ENCODE assay signal across 8 mouse cellular contexts in the genomic region with DNA sequence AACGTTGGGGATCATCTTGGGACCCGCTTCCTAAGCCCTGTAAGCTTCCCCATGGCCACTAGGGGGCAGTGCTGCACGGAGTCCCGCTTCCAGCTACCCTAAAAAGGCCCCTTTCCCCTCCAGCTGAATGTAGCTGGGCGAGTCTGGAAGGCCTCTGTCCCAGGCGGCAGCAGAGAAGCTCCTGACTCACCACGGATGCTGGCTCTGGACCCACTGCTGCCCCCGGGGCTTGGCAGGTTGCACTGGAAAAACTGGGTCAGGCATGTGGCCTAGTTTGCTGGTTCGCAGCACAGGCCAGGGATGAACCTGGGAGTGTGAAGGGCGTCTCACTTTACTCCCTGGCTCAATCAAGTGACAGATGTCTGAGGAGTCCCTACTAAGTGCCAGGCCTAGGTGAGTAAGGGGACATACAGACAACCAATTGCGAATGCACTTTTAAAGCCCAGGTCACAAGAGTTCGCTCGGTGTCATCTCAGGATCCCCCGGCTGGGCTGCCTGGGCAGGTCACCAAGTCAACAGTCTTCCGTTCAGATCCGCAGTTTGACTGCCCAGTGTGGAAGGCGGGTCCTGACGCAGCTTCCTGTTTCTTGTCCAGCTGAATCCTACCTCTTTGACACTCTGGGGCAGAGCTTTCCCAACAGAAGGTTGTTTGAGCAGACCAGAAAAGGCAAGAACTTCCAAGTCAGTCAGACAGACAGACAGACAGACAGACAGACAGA. TPM values are rescaled to one million over a fixed set of nuclear protein-coding genes. Genes with fewer than 3 reads are reported as not detected.
DNase-seq lines count a peak whose midpoint lies in the region; ATAC-seq lines count a peak whose summit lies in the region.

No protein-coding gene starts in this region.

- peak overlapping the region; percentile 56 for H3K27ac ChIP-seq in heart, embryonic 12.5 days (ENCODE audit: poor library complexity, severe bottlenecking)
- no peak overlapping the region for H3K27ac ChIP-seq in liver, embryonic 13.5 days
- H3K27ac ChIP-seq in stomach, embryonic 14.5 days (ENCODE audit: low read length) = peak overlapping the region; percentile 46; the same call in 1 of the 2 replicates

- H3K4me3 ChIP-seq in heart, embryonic 12.5 days = no peak overlapping the region
- no peak overlapping the region for H3K4me3 ChIP-seq in liver, embryonic 13.5 days (replicated peaks)
- H3K4me3 ChIP-seq in stomach, embryonic 14.5 days (ENCODE audit: low read depth, low read length) = no peak overlapping the region

- no peaks in the 10 kb centered on the region for H3K9me3 ChIP-seq in heart, embryonic 12.5 days (replicated peaks)
- no peaks in the 10 kb centered on the region for H3K9me3 ChIP-seq in liver, embryonic 13.5 days (replicated peaks)
- H3K9me3 ChIP-seq in stomach, embryonic 14.5 days (ENCODE audit: control insufficient read depth, low read depth, low read length) = no peaks in the 10 kb centered on the region

- peak; percentile 75 for ATAC-seq in erythroblast, adult 5-6 weeks (replicated peaks; ENCODE audit: low FRiP score, poor library complexity, severe bottlenecking)
- peak; percentile 74 for ATAC-seq in heart, embryonic 12.5 days (ENCODE audit: insufficient number of reproducible peaks, low FRiP score)
- ATAC-seq in liver, embryonic 13.5 days (ENCODE audit: low read depth) = peak; percentile 51; the same call in 1 of the 2 replicates
- peak; percentile 83 for ATAC-seq in stomach, embryonic 14.5 days (ENCODE audit: insufficient number of reproducible peaks, insufficient read depth, low FRiP score, low read depth)

- WGBS in heart, embryonic 12.5 days = 34% methylated on average over 18 of the region's 18 CpGs
- 21% methylated on average over 18 of the region's 18 CpGs for WGBS in liver, embryonic 13.5 days (ENCODE audit: insufficient replicate concordance)
- 29% methylated on average over 18 of the region's 18 CpGs for WGBS in stomach, embryonic 14.5 days

- H3K4me2 ChIP-seq in heart, embryonic 12.5 days = peak overlapping the region; percentile 6; the same call in 1 of the 2 replicates
- peak overlapping the region; percentile 42 for H3K4me2 ChIP-seq in liver, embryonic 13.5 days
- no peak overlapping the region; the same call in 1 of the 2 replicates for H3K4me2 ChIP-seq in stomach, embryonic 14.5 days (replicated peaks; ENCODE audit: low read depth, low read length)

- H3K9ac ChIP-seq in heart, embryonic 12.5 days = no peak overlapping the region
- peak overlapping the region; percentile 30; the same call in 1 of the 2 replicates for H3K9ac ChIP-seq in liver, embryonic 13.5 days
- no peak overlapping the region for H3K9ac ChIP-seq in stomach, embryonic 14.5 days (replicated peaks; ENCODE audit: low read depth, low read length)

- DNase-seq in CD4-positive helper T cell, adult 2 months (ENCODE audit: low read depth, low spot score) = peak; percentile 69
- peak; percentile 94 for DNase-seq in brain, adult 2 months (ENCODE audit: low read depth, low spot score)
- DNase-seq in kidney, postnatal 14 days = peak; percentile 94
- peak; percentile 63 for DNase-seq in liver, embryonic 13.5 days
- DNase-seq in natural killer cell, adult 2 months (ENCODE audit: low spot score in 2 of 2) = peak; percentile 62 to 77

- H3K36me3 ChIP-seq in heart, embryonic 12.5 days = no peaks in the 10 kb centered on the region
- H3K36me3 ChIP-seq in liver, embryonic 13.5 days = no peaks in the 10 kb centered on the region
- no peaks in the 10 kb centered on the region for H3K36me3 ChIP-seq in stomach, embryonic 14.5 days (ENCODE audit: control insufficient read depth, insufficient read depth, low read length)

- no peaks in the 10 kb centered on the region for H3K27me3 ChIP-seq in heart, embryonic 12.5 days (replicated peaks)
- H3K27me3 ChIP-seq in liver, embryonic 13.5 days = no peaks in the 10 kb centered on the region
- H3K27me3 ChIP-seq in stomach, embryonic 14.5 days (ENCODE audit: control insufficient read depth, insufficient read depth, low read length) = no peaks in the 10 kb centered on the region

- peaks cover 17% of the 10 kb centered on the region for H3K4me1 ChIP-seq in heart, embryonic 12.5 days (replicated peaks)
- peaks cover 13% of the 10 kb centered on the region for H3K4me1 ChIP-seq in liver, embryonic 13.5 days (replicated peaks)
- H3K4me1 ChIP-seq in stomach, embryonic 14.5 days (ENCODE audit: control insufficient read depth, insufficient read depth, low read length) = peaks cover 9% of the 10 kb centered on the region; the same call in 1 of the 2 replicates

RNA-seq across cellular contexts. Expression of a gene that starts 29.8 kb away (rescaled TPM):
- total RNA-seq in erythroblast, adult 5-6 weeks (2015; ENCODE audit: low replicate concordance) = 41.7 and 48.3 TPM in 2 replicates
- total RNA-seq in erythroblast, adult 5-6 weeks (2017; ENCODE audit: low replicate concordance) = 31.8 and 41.7 TPM in 2 replicates
- polyA plus RNA-seq in heart, embryonic 12.5 days (2016; fragmentation: Nextera tagmentation; extraction: Ambion mirVana) = 222 and 233 TPM in 2 replicates
- 38.0 and 44.7 TPM in 2 replicates for polyA plus RNA-seq in liver, embryonic 13.5 days (2015; fragmentation: Nextera tagmentation; extraction: Ambion mirVana)
- polyA plus RNA-seq in stomach, embryonic 14.5 days (2014; fragmentation: Nextera tagmentation; extraction: Ambion mirVana) = 302 and 323 TPM in 2 replicates
